ENCODE assay signal across 23 mouse cellular contexts in the genomic region with DNA sequence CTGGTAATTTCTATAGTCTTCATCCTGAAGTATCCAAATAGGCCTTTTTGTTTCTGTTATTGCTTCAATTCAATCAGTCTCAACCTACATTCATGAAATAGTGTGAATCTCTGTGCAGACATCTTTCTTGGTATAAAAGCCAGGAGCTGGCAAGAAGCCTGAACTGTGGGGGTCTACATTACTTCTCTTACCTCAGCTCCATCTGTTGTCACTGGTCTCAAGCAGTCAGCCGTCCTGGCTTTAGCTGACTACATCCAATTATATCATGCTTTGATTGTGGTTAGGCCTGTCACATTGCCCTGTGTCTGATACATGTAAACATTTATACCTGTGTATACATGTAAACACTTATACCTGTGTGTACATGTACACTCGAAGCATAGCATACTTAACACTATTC. TPM values are rescaled to one million over a fixed set of nuclear protein-coding genes. Genes with fewer than 3 reads are reported as not detected.
DNase-seq lines count a peak whose midpoint lies in the region; ATAC-seq and TF ChIP-seq lines count a peak whose summit lies in the region.
"Had no signal": no experiment of that assay in that cellular context is flagged by ENCODE, and none has a peak within 500 bp of the region (broad histone marks: within the 10 kb centered on the region; RNA-seq: fewer than 3 reads in every experiment).

No protein-coding gene starts in this region.

- no peaks in the 10 kb centered on the region for H3K36me3 ChIP-seq in liver, embryonic 11.5 days (ENCODE audit: control insufficient read depth, insufficient read depth, low read length)
- no peaks in the 10 kb centered on the region for H3K36me3 ChIP-seq in midbrain, embryonic 11.5 days (ENCODE audit: control insufficient read depth, insufficient read depth, low read length)
- H3K36me3 ChIP-seq: embryonic facial prominence, embryonic 13.5 days; liver, embryonic 13.5 days had no signal

- no peak for TF ChIP-seq CTCF in cerebellum, adult 2 months (IDR thresholded peaks at IDR 0.05; ENCODE audit: borderline replicate concordance, insufficient read depth, low read depth, low read length)

- no peak overlapping the region for H3K4me2 ChIP-seq in liver, embryonic 11.5 days
- no peak overlapping the region for H3K4me2 ChIP-seq in midbrain, embryonic 11.5 days
- H3K4me2 ChIP-seq: embryonic facial prominence, embryonic 13.5 days; liver, embryonic 13.5 days; lung, embryonic 14.5 days had no signal

- no peak for TF ChIP-seq POLR2A in cerebellum, adult 2 months (IDR thresholded peaks at IDR 0.05; ENCODE audit: borderline replicate concordance, insufficient read depth, low read length)

- H3K9ac ChIP-seq in liver, embryonic 11.5 days (ENCODE audit: low read depth, low read length): no peak overlapping the region
- no peak overlapping the region for H3K9ac ChIP-seq in midbrain, embryonic 11.5 days (ENCODE audit: low read length)
- H3K9ac ChIP-seq: embryonic facial prominence, embryonic 13.5 days; liver, embryonic 13.5 days; lung, embryonic 14.5 days had no signal

- H3K4me1 ChIP-seq in cerebellum, adult 2 months (ENCODE audit: control insufficient read depth, insufficient read depth, low read length): no peaks in the 10 kb centered on the region
- no peaks in the 10 kb centered on the region for H3K4me1 ChIP-seq in liver, embryonic 11.5 days (replicated peaks; ENCODE audit: control insufficient read depth, insufficient read depth, low read length)
- H3K4me1 ChIP-seq in midbrain, embryonic 11.5 days (ENCODE audit: control insufficient read depth, insufficient read depth, low read length): no peaks in the 10 kb centered on the region
- H3K4me1 ChIP-seq: embryonic facial prominence, embryonic 13.5 days; liver, embryonic 13.5 days had no signal

- peak; percentile 2 for DNase-seq in adrenal gland, postnatal 25 days
- no peak for DNase-seq in adrenal gland, postnatal 36 days
- peak; percentile 9 for DNase-seq in layer of hippocampus, adult 9-11 months
- DNase-seq in layer of hippocampus, adult 8-10 months (ENCODE audit: low spot score in 2 of 2): no peak
- DNase-seq in cerebellum, adult 2 months: peak; percentile 37 to 63
- peak; percentile 58 to 65 for DNase-seq in cerebellum, postnatal 36 days
- no peak for DNase-seq in liver, embryonic 11.5 days (ENCODE audit: low spot score)
- no peak for DNase-seq in midbrain, embryonic 11.5 days (ENCODE audit: low spot score, missing footprints)
- DNase-seq: adrenal gland, postnatal 14 days; gastrocnemius, postnatal 14 days; kidney, adult 2 months; kidney, postnatal 14 days; liver, embryonic 13.5 days; lung, embryonic 14.5 days; lung, postnatal 36 days; retina, postnatal 1 day; thymus, postnatal 14 days had no signal

- no peaks in the 10 kb centered on the region for H3K27me3 ChIP-seq in cerebellum, adult 2 months (ENCODE audit: control insufficient read depth, insufficient read depth, low read length)
- no peaks in the 10 kb centered on the region for H3K27me3 ChIP-seq in liver, embryonic 11.5 days (replicated peaks; ENCODE audit: control insufficient read depth, insufficient read depth, low read length)
- no peaks in the 10 kb centered on the region for H3K27me3 ChIP-seq in midbrain, embryonic 11.5 days (ENCODE audit: control insufficient read depth, insufficient read depth, low read length)
- H3K27me3 ChIP-seq: embryonic facial prominence, embryonic 13.5 days; liver, embryonic 13.5 days; Patski had no signal

- no peaks in the 10 kb centered on the region for H3K9me3 ChIP-seq in liver, embryonic 11.5 days (ENCODE audit: control insufficient read depth, low read length)
- no peaks in the 10 kb centered on the region for H3K9me3 ChIP-seq in midbrain, embryonic 11.5 days (ENCODE audit: control insufficient read depth, low read length)
- H3K9me3 ChIP-seq: embryonic facial prominence, embryonic 13.5 days; liver, embryonic 13.5 days had no signal

- no peak overlapping the region for H3K4me3 ChIP-seq in cerebellum, adult 2 months (replicated peaks; ENCODE audit: insufficient read depth, low read depth, low read length)
- H3K4me3 ChIP-seq in liver, embryonic 11.5 days (ENCODE audit: low read depth, low read length): no peak overlapping the region
- H3K4me3 ChIP-seq in midbrain, embryonic 11.5 days (ENCODE audit: low read depth, low read length): no peak overlapping the region
- H3K4me3 ChIP-seq: embryonic facial prominence, embryonic 13.5 days; layer of hippocampus, adult 2 months; liver, embryonic 13.5 days had no signal

- H3K27ac ChIP-seq in cerebellum, adult 2 months (ENCODE audit: insufficient read depth, low read length): no peak overlapping the region
- H3K27ac ChIP-seq in liver, embryonic 11.5 days (ENCODE audit: low read depth, low read length): no peak overlapping the region
- no peak overlapping the region for H3K27ac ChIP-seq in midbrain, embryonic 11.5 days (ENCODE audit: low read depth, low read length)
- H3K27ac ChIP-seq: embryonic facial prominence, embryonic 13.5 days; layer of hippocampus, adult 2 months; liver, embryonic 13.5 days had no signal

- ATAC-seq in liver, embryonic 11.5 days (replicated peaks; ENCODE audit: low FRiP score): no peak
- ATAC-seq in midbrain, embryonic 11.5 days (ENCODE audit: low FRiP score): no peak
- ATAC-seq: inflammation-experienced regulatory T-cells, adult 6 months; Patski had no signal

- 46% methylated on average over 2 of the region's 2 CpGs for WGBS in cerebellum, adult 2 months
- WGBS in liver, embryonic 11.5 days: 79% methylated on average over 2 of the region's 2 CpGs
- WGBS in midbrain, embryonic 11.5 days: 81% methylated on average over 2 of the region's 2 CpGs

RNA-seq across cellular contexts. Expression of a gene that starts 31.8 kb away (rescaled TPM):
- total RNA-seq in adrenal gland, postnatal 25 days (2021): 0.12 TPM in 1 of 2 replicates, not detected in the other
- under 1 TPM in 1 of 2 experiments, not detected in 1; 0.26 TPM for total RNA-seq in adrenal gland, postnatal 36 days (2021)
- total RNA-seq in layer of hippocampus, adult 8-10 months (2022): 10 to 100 TPM; 35.5 to 37.8 (median 35.8) TPM
- polyA plus RNA-seq in cerebellum, adult 2 months (2012; rRNA removed): 15.6 and 18.2 TPM in 2 replicates
- 1.4 TPM in 2 replicates for polyA plus RNA-seq in liver, embryonic 11.5 days (2014; fragmentation: Nextera tagmentation; extraction: Ambion mirVana)
- polyA plus RNA-seq in midbrain, embryonic 11.5 days (2014; fragmentation: Nextera tagmentation; extraction: Ambion mirVana): 6.4 and 8.4 TPM in 2 replicates
- total RNA-seq: hematopoietic stem cell, adult 5-6 weeks; megakaryocyte-erythroid progenitor cell, adult 5-6 weeks had no signal
- polyA plus RNA-seq: Patski had no signal

Comparison
In these comparisons a context has a peak if more than half of its experiments do, and no peak if none do; other contexts are left out.
1. DNase-seq: peak in adrenal gland, postnatal 25 days (single experiment), layer of hippocampus, adult 9-11 months (single experiment), cerebellum, adult 2 months (2 of 2) and cerebellum, postnatal 36 days (2 of 2); none in adrenal gland, postnatal 36 days (0 of 2), layer of hippocampus, adult 8-10 months (0 of 2), liver, embryonic 11.5 days (single experiment) and midbrain, embryonic 11.5 days (single experiment).
2. RNA of a gene that starts 31.8 kb away (total RNA-seq): 35.5 to 37.8 TPM in layer of hippocampus, adult 8-10 months; 0.26 TPM in adrenal gland, postnatal 36 days and 0.12 TPM in adrenal gland, postnatal 25 days; every median in the first group is over 10 times any median in the second.